Mouse (Mus musculus): Measurements from ENCODE around the gene Hyal3. TPM values are rescaled to one million over a fixed set of nuclear protein-coding genes. Genes with fewer than 3 reads are reported as not detected.

The Hyal3 gene
- polyA plus RNA-seq, 1 experiment from 2014 or later, result 2.4 TPM

DNA sequence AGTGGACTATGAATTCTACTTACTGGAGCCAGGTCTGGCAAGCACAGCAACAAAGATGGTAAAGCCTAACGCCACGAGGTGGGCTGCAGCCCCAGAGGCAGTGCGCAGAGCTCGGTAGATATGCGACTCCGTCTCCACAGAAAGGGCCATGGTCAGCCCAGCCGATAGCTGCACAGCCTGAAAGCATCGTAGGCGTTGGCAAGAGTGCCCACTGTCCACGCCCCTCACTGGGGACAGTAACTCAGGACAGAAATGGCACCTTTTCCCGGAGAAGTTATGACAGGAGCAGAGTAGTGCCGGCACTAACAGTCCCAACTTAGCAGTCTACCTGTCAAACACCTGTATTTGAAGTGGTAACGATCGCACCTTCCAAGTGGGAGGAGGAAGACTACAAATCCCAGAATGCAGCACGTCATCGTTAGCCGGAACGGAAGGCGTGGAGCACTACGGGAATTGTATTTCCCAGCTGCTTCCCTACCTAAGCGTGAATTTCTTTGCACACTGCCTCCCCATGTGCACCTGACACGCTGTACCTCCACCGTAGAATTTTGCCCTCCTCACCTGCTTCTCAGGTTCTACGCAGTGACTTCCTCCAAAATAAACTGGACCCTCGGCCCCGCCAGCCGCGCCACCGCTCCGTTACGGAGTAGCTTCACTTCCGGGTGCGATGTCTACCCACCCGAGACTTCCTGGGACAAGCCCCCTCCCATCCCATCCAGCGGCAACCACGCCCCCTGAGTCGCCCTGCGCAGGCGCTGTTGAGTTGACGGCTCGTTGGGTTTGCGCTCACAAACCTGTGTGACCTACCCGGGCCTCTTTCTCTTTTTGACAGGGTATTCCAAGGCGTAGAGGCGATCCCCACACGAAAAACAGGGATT, 38.9 kb upstream of the Hyal3 start, which contains the start of the genes Cyb561d2 and Nprl2:
TSS of gene Cyb561d2 (minus strand) at position 720 of the 878 bp plus-strand sequence.
TSS of gene Nprl2 (plus strand) at position 753 of the 878 bp plus-strand sequence.
- Histone ChIP-seq H3K4me1 (ENCODE audit: control insufficient read depth, insufficient read depth, low read length) (peaks cover 33% of the 10 kb centered on the region), H3K9ac (ENCODE audit: low read depth, low read length) (peak within 1 kb of the TSS; percentile 74), H3K36me3 (ENCODE audit: control insufficient read depth, insufficient read depth, low read length) (peaks cover 34% of the 10 kb centered on the region)

DNA sequence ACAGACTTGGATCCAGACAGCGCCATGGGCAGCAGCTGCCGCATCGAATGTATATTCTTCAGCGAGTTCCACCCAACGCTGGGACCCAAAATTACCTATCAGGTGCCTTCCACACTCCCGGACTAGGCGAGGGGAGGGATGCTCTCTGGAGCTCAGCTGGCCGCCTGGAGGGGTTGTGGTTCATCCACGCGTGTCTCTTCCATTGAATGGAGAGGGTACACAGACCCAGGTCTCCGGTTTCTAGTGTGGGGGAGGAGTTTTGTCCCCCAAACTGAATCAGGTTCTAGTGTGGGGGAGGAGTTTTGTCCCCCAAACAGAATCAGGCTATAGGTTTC, 38.3 kb upstream of the Hyal3 start:
- Histone ChIP-seq H3K9me3 (replicated peaks; ENCODE audit: control insufficient read depth, low read length, poor library complexity, severe bottlenecking) (no peaks in the 10 kb centered on the region), H3K36me3 (ENCODE audit: control insufficient read depth, insufficient read depth, low read length) (peaks cover 34% of the 10 kb centered on the region), H3K4me1 (ENCODE audit: control insufficient read depth, insufficient read depth, low read length) (peaks cover 33% of the 10 kb centered on the region), H3K4me3 (ENCODE audit: low read depth, low read length) (peak overlapping the region; percentile 69), H3K27ac (ENCODE audit: low read length) (peak overlapping the region; percentile 73), H3K4me2 (ENCODE audit: low read length) (peak overlapping the region; percentile 97), H3K27me3 (ENCODE audit: control insufficient read depth, insufficient read depth, low read depth, low read length) (no peaks in the 10 kb centered on the region), H3K9ac (ENCODE audit: low read depth, low read length) (peak overlapping the region; percentile 74)
- ATAC-seq, result peak; percentile 5; the same call in 1 of the 2 replicates
- 2% methylated on average over 11 of the region's 11 CpGs for WGBS

More for the DNA sequence above, 38.9 kb upstream of the Hyal3 start, which contains the start of the genes Cyb561d2 and Nprl2:
- no peaks in the 10 kb centered on the region for H3K27me3 ChIP-seq (ENCODE audit: control insufficient read depth, insufficient read depth, low read depth, low read length)
- peak within 1 kb of the TSS; percentile 73 for H3K27ac ChIP-seq (ENCODE audit: low read length)
- H3K9me3 ChIP-seq (replicated peaks; ENCODE audit: control insufficient read depth, low read length, poor library complexity, severe bottlenecking), result no peaks in the 10 kb centered on the region
- H3K4me2 ChIP-seq (ENCODE audit: low read length), result peak within 1 kb of the TSS; percentile 97
- peak within 1 kb of the TSS; percentile 69 for H3K4me3 ChIP-seq (ENCODE audit: low read depth, low read length)
- peak; percentile 84 for ATAC-seq
- under 1% methylated on average over 46 of the region's 46 CpGs for WGBS

DNA sequence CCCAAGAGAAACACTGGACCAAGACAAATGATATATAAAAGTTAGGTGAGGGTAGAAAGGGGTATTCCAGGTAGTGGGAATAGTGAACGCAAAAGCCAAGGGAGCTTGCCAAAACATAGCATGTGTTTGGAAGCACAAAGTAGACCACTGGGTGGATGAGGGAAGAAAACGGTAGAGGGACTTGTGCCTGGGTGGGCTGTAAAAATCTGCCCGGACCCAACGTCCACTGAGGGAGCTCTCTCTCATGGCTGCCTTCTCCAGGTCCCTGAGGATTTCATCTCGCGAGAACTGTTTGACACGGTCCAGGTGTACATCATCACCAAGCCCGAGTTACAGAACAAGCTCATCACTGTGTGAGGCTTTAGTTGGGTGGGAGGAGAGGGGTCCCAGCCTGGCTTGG, 37.9 kb upstream of the Hyal3 start:
- Histone ChIP-seq H3K27me3 (ENCODE audit: control insufficient read depth, insufficient read depth, low read depth, low read length) (no peaks in the 10 kb centered on the region), H3K9me3 (replicated peaks; ENCODE audit: control insufficient read depth, low read length, poor library complexity, severe bottlenecking) (no peaks in the 10 kb centered on the region), H3K27ac (ENCODE audit: low read length) (no peak overlapping the region), H3K4me3 (ENCODE audit: low read depth, low read length) (peak overlapping the region; percentile 69), H3K4me1 (ENCODE audit: control insufficient read depth, insufficient read depth, low read length) (peaks cover 35% of the 10 kb centered on the region), H3K9ac (ENCODE audit: low read depth, low read length) (no peak overlapping the region), H3K36me3 (ENCODE audit: control insufficient read depth, insufficient read depth, low read length) (peaks cover 34% of the 10 kb centered on the region), H3K4me2 (ENCODE audit: low read length) (peak overlapping the region; percentile 97)
- ATAC-seq, result no peak
- 50% methylated on average over 8 of the region's 8 CpGs for WGBS

GRCm38 (mm10) chr9:107543299-107543698, 37.3 kb upstream of the Hyal3 start:
- Histone ChIP-seq H3K9me3 (replicated peaks; ENCODE audit: control insufficient read depth, low read length, poor library complexity, severe bottlenecking) (no peaks in the 10 kb centered on the region), H3K4me3 (ENCODE audit: low read depth, low read length) (no peak overlapping the region), H3K27me3 (ENCODE audit: control insufficient read depth, insufficient read depth, low read depth, low read length) (no peaks in the 10 kb centered on the region), H3K9ac (ENCODE audit: low read depth, low read length) (no peak overlapping the region), H3K4me2 (ENCODE audit: low read length) (no peak overlapping the region), H3K4me1 (ENCODE audit: control insufficient read depth, insufficient read depth, low read length) (peaks cover 35% of the 10 kb centered on the region), H3K27ac (ENCODE audit: low read length) (no peak overlapping the region), H3K36me3 (ENCODE audit: control insufficient read depth, insufficient read depth, low read length) (peaks cover 32% of the 10 kb centered on the region)
- 90% methylated on average over 11 of the region's 11 CpGs for WGBS
- ATAC-seq, result no peak

GRCm38 (mm10) chr9:107544196-107544700, 36.4 kb upstream of the Hyal3 start:
- 95% methylated on average over 17 of the region's 17 CpGs for WGBS
- H3K4me3 ChIP-seq (ENCODE audit: low read depth, low read length), result no peak overlapping the region
- ATAC-seq, result no peak

DNA sequence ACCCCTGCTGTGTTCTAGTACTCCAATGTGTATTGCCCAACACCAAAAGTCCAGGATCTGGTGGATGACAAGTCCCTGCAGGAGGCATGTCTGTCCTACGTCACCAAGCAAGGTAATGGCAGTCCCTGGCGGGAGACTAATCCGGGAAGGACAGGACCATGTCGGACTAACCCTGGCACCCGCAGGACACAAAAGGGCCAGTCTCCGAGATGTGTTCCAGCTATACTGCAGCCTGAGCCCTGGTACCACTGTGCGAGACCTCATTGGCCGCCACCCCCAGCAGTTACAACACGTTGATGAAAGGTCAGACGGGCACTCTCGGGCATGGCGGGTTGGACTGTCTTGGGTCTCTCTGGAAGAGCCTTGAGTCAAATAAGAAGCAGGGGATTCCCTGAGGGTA, 35.9 kb upstream of the Hyal3 start:
- Histone ChIP-seq H3K27ac (ENCODE audit: low read length) (no peak overlapping the region), H3K9ac (ENCODE audit: low read depth, low read length) (no peak overlapping the region), H3K4me1 (ENCODE audit: control insufficient read depth, insufficient read depth, low read length) (peaks cover 35% of the 10 kb centered on the region), H3K27me3 (ENCODE audit: control insufficient read depth, insufficient read depth, low read depth, low read length) (peaks cover 5% of the 10 kb centered on the region; the same call in 1 of the 2 replicates), H3K4me3 (ENCODE audit: low read depth, low read length) (no peak overlapping the region), H3K36me3 (ENCODE audit: control insufficient read depth, insufficient read depth, low read length) (peaks cover 19% of the 10 kb centered on the region), H3K9me3 (replicated peaks; ENCODE audit: control insufficient read depth, low read length, poor library complexity, severe bottlenecking) (no peaks in the 10 kb centered on the region), H3K4me2 (ENCODE audit: low read length) (no peak overlapping the region)
- ATAC-seq, result no peak
- WGBS, result 96% methylated on average over 12 of the region's 12 CpGs

More at GRCm38 (mm10) chr9:107544196-107544700, 36.4 kb upstream of the Hyal3 start:
- Histone ChIP-seq H3K4me2 (ENCODE audit: low read length) (no peak overlapping the region), H3K27ac (ENCODE audit: low read length) (no peak overlapping the region), H3K36me3 (ENCODE audit: control insufficient read depth, insufficient read depth, low read length) (peaks cover 24% of the 10 kb centered on the region), H3K9me3 (replicated peaks; ENCODE audit: control insufficient read depth, low read length, poor library complexity, severe bottlenecking) (no peaks in the 10 kb centered on the region), H3K27me3 (ENCODE audit: control insufficient read depth, insufficient read depth, low read depth, low read length) (peaks cover under 1% of the 10 kb centered on the region; the same call in 1 of the 2 replicates), H3K4me1 (ENCODE audit: control insufficient read depth, insufficient read depth, low read length) (peaks cover 35% of the 10 kb centered on the region), H3K9ac (ENCODE audit: low read depth, low read length) (no peak overlapping the region)

GRCm38 (mm10) chr9:107545199-107545598, 35.4 kb upstream of the Hyal3 start:
- Histone ChIP-seq H3K4me2 (ENCODE audit: low read length) (no peak overlapping the region), H3K27ac (ENCODE audit: low read length) (no peak overlapping the region), H3K9ac (ENCODE audit: low read depth, low read length) (no peak overlapping the region), H3K36me3 (ENCODE audit: control insufficient read depth, insufficient read depth, low read length) (peaks cover 15% of the 10 kb centered on the region; the same call in 1 of the 2 replicates), H3K27me3 (ENCODE audit: control insufficient read depth, insufficient read depth, low read depth, low read length) (peaks cover 9% of the 10 kb centered on the region), H3K4me1 (ENCODE audit: control insufficient read depth, insufficient read depth, low read length) (peaks cover 34% of the 10 kb centered on the region), H3K9me3 (replicated peaks; ENCODE audit: control insufficient read depth, low read length, poor library complexity, severe bottlenecking) (no peaks in the 10 kb centered on the region), H3K4me3 (ENCODE audit: low read depth, low read length) (no peak overlapping the region)
- ATAC-seq, result no peak
- 92% methylated on average over 10 of the region's 10 CpGs for WGBS

DNA sequence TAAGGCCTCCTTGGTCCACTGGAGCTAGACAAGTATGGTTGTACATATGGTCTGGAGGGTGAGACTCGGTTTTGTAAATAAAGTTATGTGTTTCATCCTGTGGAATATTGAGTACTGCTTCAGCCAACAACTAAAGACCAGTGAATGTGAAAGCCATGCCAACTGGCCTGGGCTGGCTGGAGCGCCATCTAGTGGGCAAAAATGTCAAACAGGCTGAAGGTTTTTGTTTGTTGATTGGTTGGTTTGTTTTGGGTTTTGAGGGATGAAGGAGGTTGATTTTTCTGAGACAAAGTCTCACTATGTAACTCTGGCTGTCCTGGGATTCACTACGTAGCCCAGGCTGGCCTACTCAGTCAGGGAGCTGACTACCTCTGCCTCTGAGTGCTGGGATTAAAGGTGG, 35.0 kb upstream of the Hyal3 start:
- H3K27ac ChIP-seq (ENCODE audit: low read length), result no peak overlapping the region

DNA sequence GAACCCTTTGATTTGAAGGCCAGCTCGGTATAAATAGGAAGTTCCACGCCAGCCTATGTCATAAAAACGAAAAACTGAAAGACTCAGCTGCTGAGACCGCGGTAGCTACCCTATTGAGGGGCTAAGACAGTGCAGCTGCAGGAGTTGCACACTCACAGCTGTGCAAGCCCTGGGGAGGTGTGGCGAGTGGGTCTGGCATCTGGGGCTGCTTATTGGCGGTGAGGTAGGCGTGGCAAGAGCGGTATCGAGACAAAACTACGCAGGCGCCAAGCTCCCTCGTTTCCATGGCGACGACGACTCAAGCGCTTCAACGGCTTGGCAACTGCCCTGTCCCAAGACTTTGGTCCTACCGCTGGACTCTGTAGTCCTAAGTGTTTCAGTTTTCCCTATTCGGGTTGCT, 33.6 kb upstream of the Hyal3 start, which contains the start of gene Zmynd10:
TSS of gene Zmynd10 (plus strand) at position 273 of the 400 bp plus-strand sequence.
- 3% methylated on average over 20 of the region's 20 CpGs for WGBS

More for the DNA sequence above, 35.0 kb upstream of the Hyal3 start:
- Histone ChIP-seq H3K36me3 (ENCODE audit: control insufficient read depth, insufficient read depth, low read length) (peaks cover 15% of the 10 kb centered on the region; the same call in 1 of the 2 replicates), H3K9me3 (replicated peaks; ENCODE audit: control insufficient read depth, low read length, poor library complexity, severe bottlenecking) (no peaks in the 10 kb centered on the region), H3K4me2 (ENCODE audit: low read length) (no peak overlapping the region), H3K9ac (ENCODE audit: low read depth, low read length) (no peak overlapping the region), H3K4me1 (ENCODE audit: control insufficient read depth, insufficient read depth, low read length) (peaks cover 30% of the 10 kb centered on the region), H3K27me3 (ENCODE audit: control insufficient read depth, insufficient read depth, low read depth, low read length) (peaks cover 13% of the 10 kb centered on the region), H3K4me3 (ENCODE audit: low read depth, low read length) (no peak overlapping the region)
- no peak for ATAC-seq
- WGBS, result 9% methylated on average over 3 of the region's 3 CpGs

More for the DNA sequence above, 33.6 kb upstream of the Hyal3 start, which contains the start of gene Zmynd10:
- Histone ChIP-seq H3K4me3 (ENCODE audit: low read depth, low read length) (peak within 1 kb of the TSS; percentile 10; the same call in 1 of the 2 replicates), H3K4me2 (ENCODE audit: low read length) (peak within 1 kb of the TSS; percentile 56), H3K4me1 (ENCODE audit: control insufficient read depth, insufficient read depth, low read length) (peaks cover 27% of the 10 kb centered on the region), H3K27ac (ENCODE audit: low read length) (peak within 1 kb of the TSS; percentile 44), H3K36me3 (ENCODE audit: control insufficient read depth, insufficient read depth, low read length) (peaks cover 15% of the 10 kb centered on the region; the same call in 1 of the 2 replicates), H3K9ac (ENCODE audit: low read depth, low read length) (peak within 1 kb of the TSS; percentile 37), H3K27me3 (ENCODE audit: control insufficient read depth, insufficient read depth, low read depth, low read length) (peaks cover 23% of the 10 kb centered on the region), H3K9me3 (replicated peaks; ENCODE audit: control insufficient read depth, low read length, poor library complexity, severe bottlenecking) (no peaks in the 10 kb centered on the region)
- peak; percentile 59; the same call in 1 of the 2 replicates for ATAC-seq

Measured in midbrain, embryonic 16.5 days (tissue).